Mouse (Mus musculus) hindbrain, embryonic 16.5 days (tissue): Measurements from ENCODE around the gene Mob2. TPM values are rescaled to one million over a fixed set of nuclear protein-coding genes. Genes with fewer than 3 reads are reported as not detected.

ENCODE experiments used
- ATAC-seq: fragments of 200-750 bp; cut with Nextera tagmentation; 2 replicates; pipeline ENCODE4 v1.8.0; 2017; ENCODE audit warnings: moderate TSS enrichment, moderate library complexity
- H3K27ac ChIP-seq: fragments of 300-500 bp; sonication (generic); 2 replicates; pipeline ENCODE4 v1.5.1; 2014; ENCODE audit warnings: low read depth, mild to moderate bottlenecking, control low read depth, low read length, moderate library complexity
- H3K27me3 ChIP-seq: fragments of 300-500 bp; sonication (generic); replicated peaks from 2 replicates; pipeline ENCODE4 v1.6.1; 2014; ENCODE audit warnings: low read length; ENCODE audit not compliant: control insufficient read depth, insufficient read depth
- H3K36me3 ChIP-seq: fragments of 300-500 bp; sonication (generic); 2 replicates; pipeline ENCODE4 v1.6.1; 2014; ENCODE audit warnings: mild to moderate bottlenecking, low read length, moderate library complexity, mixed read lengths; ENCODE audit not compliant: control insufficient read depth, insufficient read depth
- H3K4me1 ChIP-seq: fragments of 300-500 bp; sonication (generic); 2 replicates; pipeline ENCODE4 v1.6.1; 2014; ENCODE audit warnings: low read depth, low read length; ENCODE audit not compliant: control insufficient read depth, insufficient read depth
- H3K4me2 ChIP-seq: fragments of 300-500 bp; sonication (generic); 2 replicates; pipeline ENCODE4 v1.6.1; 2014; ENCODE audit warnings: mild to moderate bottlenecking, low read length, control low read depth, moderate library complexity
- H3K4me3 ChIP-seq: fragments of 300-500 bp; sonication (generic); 2 replicates; pipeline ENCODE4 v1.5.1; 2014; ENCODE audit warnings: mild to moderate bottlenecking, low read length, control low read depth, moderate library complexity
- H3K9ac ChIP-seq: fragments of 300-500 bp; sonication (generic); 2 replicates; pipeline ENCODE4 v1.6.1; 2014; ENCODE audit warnings: low read depth, mild to moderate bottlenecking, control low read depth, low read length, moderate library complexity
- H3K9me3 ChIP-seq: fragments of 300-500 bp; sonication (generic); 2 replicates; pipeline ENCODE4 v1.6.1; 2014; ENCODE audit warnings: mild to moderate bottlenecking, low read length, moderate library complexity; ENCODE audit not compliant: control insufficient read depth
- WGBS: fragments of 180-500 bp; shearing (Covaris S2); extraction: QIAGEN DNeasy Blood & Tissue Kit; methylation state at CpG from one replicate; pipeline ENCODE4 v1.1.7; 2014; 5-methylcytosine and 5-hydroxymethylcytosine counted together
- polyA plus RNA-seq: library from polyadenylated mRNA; unstranded; fragments of >200 nt; fragmentation: Nextera tagmentation; extraction: Ambion mirVana; gene quantifications from 2 replicates; pipeline ENCODE4 v1.2.1, GENCODE M21; 2015

Mob2 gene
- polyA plus RNA-seq, 1 experiment from 2014 or later, result 52.7 TPM

GRCm38 (mm10) chr7:142091848-142092247 lies 31.0 kb upstream of the Mob2 start:
- Histone ChIP-seq H3K4me3 (peak overlapping the region; percentile 81), H3K27ac (peak overlapping the region; percentile 96), H3K27me3 (no peaks in the 10 kb centered on the region), H3K4me1 (peaks cover 64% of the 10 kb centered on the region), H3K9me3 (no peaks in the 10 kb centered on the region), H3K9ac (peak overlapping the region; percentile 98), H3K4me2 (peak overlapping the region; percentile 89), H3K36me3 (peaks cover 12% of the 10 kb centered on the region)
- 0 out of 2 replicates have a peak, but pooled peaks have one; percentile 17 for ATAC-seq
- WGBS, result 0% methylated on average over 4 of the region's 4 CpGs

- Histone ChIP-seq H3K4me3 (0 out of 2 replicates have a peak overlapping the region, but pooled peaks have one; percentile 7), H3K9me3 (no peaks in the 10 kb centered on the region), H3K4me1 (peaks cover 60% of the 10 kb centered on the region), H3K27ac (peak overlapping the region; percentile 76), H3K36me3 (peaks cover 27% of the 10 kb centered on the region), H3K4me2 (peak overlapping the region; percentile 89), H3K27me3 (no peaks in the 10 kb centered on the region), H3K9ac (peak overlapping the region; percentile 48)
- ATAC-seq, result no peak
- WGBS, result 41% methylated on average over 17 of the region's 17 CpGs
These were observed 29.0 kb upstream of the Mob2 start for GRCm38 (mm10) chr7:142089648-142090447.

GRCm38 (mm10) chr7:142088886-142089285 lies 28.0 kb upstream of the Mob2 start:
- Histone ChIP-seq H3K27me3 (no peaks in the 10 kb centered on the region), H3K9me3 (no peaks in the 10 kb centered on the region), H3K9ac (peak overlapping the region; percentile 48), H3K36me3 (peaks cover 29% of the 10 kb centered on the region), H3K4me1 (peaks cover 68% of the 10 kb centered on the region), H3K27ac (peak overlapping the region; percentile 76), H3K4me3 (peak overlapping the region; percentile 9; the same call in 1 of the 2 replicates), H3K4me2 (peak overlapping the region; percentile 89)
- under 1% methylated on average over 5 of the region's 5 CpGs for WGBS
- ATAC-seq, result peak; percentile 68

- Histone ChIP-seq H3K27ac (no peak overlapping the region), H3K9ac (no peak overlapping the region), H3K36me3 (peaks cover 38% of the 10 kb centered on the region), H3K27me3 (no peaks in the 10 kb centered on the region), H3K4me1 (peaks cover 56% of the 10 kb centered on the region), H3K4me2 (no peak overlapping the region), H3K9me3 (no peaks in the 10 kb centered on the region), H3K4me3 (no peak overlapping the region)
- ATAC-seq, result no peak
- WGBS, result 91% methylated on average over 1 of the region's 1 CpGs
These were observed 26.3 kb upstream of the Mob2 start for GRCm38 (mm10) chr7:142087069-142087652.

GRCm38 (mm10) chr7:142086159-142086905 lies 25.5 kb upstream of the Mob2 start:
- Histone ChIP-seq H3K4me3 (no peak overlapping the region), H3K36me3 (peaks cover 41% of the 10 kb centered on the region)
- 87% methylated on average over 4 of the region's 4 CpGs for WGBS

GRCm38 (mm10) chr7:142084820-142085219 lies 24.0 kb upstream of the Mob2 start:
- Histone ChIP-seq H3K4me1 (peaks cover 33% of the 10 kb centered on the region), H3K36me3 (peaks cover 45% of the 10 kb centered on the region), H3K27me3 (no peaks in the 10 kb centered on the region), H3K27ac (peak overlapping the region; percentile 13; the same call in 1 of the 2 replicates), H3K4me3 (no peak overlapping the region), H3K4me2 (no peak overlapping the region), H3K9ac (no peak overlapping the region), H3K9me3 (no peaks in the 10 kb centered on the region)
- peak; percentile 35; the same call in 1 of the 2 replicates for ATAC-seq
- 21% methylated on average over 3 of the region's 3 CpGs for WGBS

More at GRCm38 (mm10) chr7:142086159-142086905, 25.5 kb upstream of the Mob2 start:
- no peak overlapping the region for H3K27ac ChIP-seq
- no peak overlapping the region for H3K4me2 ChIP-seq
- no peaks in the 10 kb centered on the region for H3K9me3 ChIP-seq
- peaks cover 48% of the 10 kb centered on the region for H3K4me1 ChIP-seq
- H3K9ac ChIP-seq, result no peak overlapping the region
- no peaks in the 10 kb centered on the region for H3K27me3 ChIP-seq
- ATAC-seq, result no peak

- WGBS, result 39% methylated on average over 5 of the region's 5 CpGs
- H3K27me3 ChIP-seq, result no peaks in the 10 kb centered on the region
- no peak overlapping the region; the same call in 1 of the 2 replicates for H3K27ac ChIP-seq
- peaks cover 47% of the 10 kb centered on the region for H3K36me3 ChIP-seq
- ATAC-seq, result no peak
- peaks cover 29% of the 10 kb centered on the region for H3K4me1 ChIP-seq
- no peak overlapping the region for H3K4me2 ChIP-seq
- no peaks in the 10 kb centered on the region for H3K9me3 ChIP-seq
- no peak overlapping the region for H3K4me3 ChIP-seq
- no peak overlapping the region; the same call in 1 of the 2 replicates for H3K9ac ChIP-seq
These were observed 23.5 kb upstream of the Mob2 start for GRCm38 (mm10) chr7:142084395-142084794.

GRCm38 (mm10) chr7:142083588-142084317 lies 22.9 kb upstream of the Mob2 start:
- H3K36me3 ChIP-seq, result peaks cover 47% of the 10 kb centered on the region
- no peak overlapping the region for H3K4me2 ChIP-seq
- H3K27ac ChIP-seq, result no peak overlapping the region
- no peaks in the 10 kb centered on the region for H3K27me3 ChIP-seq
- H3K4me3 ChIP-seq, result no peak overlapping the region
- peaks cover 22% of the 10 kb centered on the region for H3K4me1 ChIP-seq
- no peak for ATAC-seq
- no peaks in the 10 kb centered on the region for H3K9me3 ChIP-seq
- no peak overlapping the region for H3K9ac ChIP-seq
- WGBS, result 27% methylated on average over 12 of the region's 12 CpGs
